Mouse (Mus musculus) spleen, adult 2 months (tissue): ENCODE results near the gene Nek2. TPM values are rescaled to one million over a fixed set of nuclear protein-coding genes. Genes with fewer than 3 reads are reported as not detected.

Experiments used
- DNase-seq, 2 experiments: peaks; one replicate each; pipeline versions ENCODE4 v3.0.0 to v3.0.0-alpha.2; 2012 to 2021; ENCODE audit warnings: low spot score in 2 of 2, low read depth in 1 of 2
- H3K27ac ChIP-seq: fragments of 200-500 bp; 2 replicates; pipeline ENCODE4 v1.5.1; 2012; ENCODE audit warnings: low read length, inconsistent platforms; ENCODE audit not compliant: insufficient read depth
- H3K27me3 ChIP-seq: fragments of 200-500 bp; 2 replicates; pipeline ENCODE4 v1.6.1; 2012; ENCODE audit warnings: mild to moderate bottlenecking, moderate library complexity, low read length, inconsistent platforms; ENCODE audit not compliant: control insufficient read depth, insufficient read depth
- H3K36me3 ChIP-seq: fragments of 200-500 bp; 2 replicates; pipeline ENCODE4 v1.6.1; 2012; ENCODE audit warnings: mild to moderate bottlenecking, low read length, inconsistent platforms; ENCODE audit not compliant: control insufficient read depth, insufficient read depth
- H3K4me1 ChIP-seq: fragments of 200-500 bp; 2 replicates; pipeline ENCODE4 v1.6.1; 2011; ENCODE audit warnings: inconsistent platforms; ENCODE audit not compliant: control insufficient read depth, insufficient read depth, insufficient read length
- H3K4me3 ChIP-seq: fragments of 200-500 bp; 2 replicates; pipeline ENCODE4 v1.5.1; 2011; ENCODE audit warnings: mild to moderate bottlenecking, inconsistent platforms; ENCODE audit not compliant: insufficient read depth, insufficient read length; ENCODE audit errors: extremely low read depth
- CTCF ChIP-seq: fragments of 200-500 bp; IDR thresholded peaks from 2 replicates; pipeline ENCODE4 v1.5.1; 2011; ENCODE audit warnings: mild to moderate bottlenecking, inconsistent platforms; ENCODE audit not compliant: insufficient read depth, insufficient read length, insufficient replicate concordance; ENCODE audit errors: extremely low read depth
- POLR2A ChIP-seq: fragments of 200-500 bp; IDR thresholded peaks from 2 replicates; pipeline ENCODE4 v1.6.1; 2011; ENCODE audit warnings: low read depth, low read length, inconsistent platforms
- WGBS: fragments of 180-500 bp; shearing (Covaris S2); methylation state at CpG from one replicate; pipeline ENCODE4 v1.1.7; 2018; 5-methylcytosine and 5-hydroxymethylcytosine counted together
- polyA plus RNA-seq: library from polyadenylated mRNA; depleted of rRNA; stranded (reverse); fragments of >200 nt; gene quantifications from 2 replicates; pipeline ENCODE4 v1.2.3, GENCODE M21; 2012

Nek2 gene
- polyA plus RNA-seq, 1 experiment, result 2.3 TPM

- Histone ChIP-seq H3K27ac (no peak overlapping the region), H3K27me3 (no peaks in the 10 kb centered on the region), H3K4me1 (no peaks in the 10 kb centered on the region; the same call in 1 of the 2 replicates), H3K4me3 (no peak overlapping the region), H3K36me3 (no peaks in the 10 kb centered on the region)
- no peak for TF ChIP-seq POLR2A
- no peak for TF ChIP-seq CTCF
- 61% methylated on average over 6 of the region's 6 CpGs for WGBS
- no peak for DNase-seq
Measured at GRCm38 (mm10) chr1:191872076-191872710, 50.9 kb downstream of the Nek2 start.

GRCm38 (mm10) chr1:191875006-191875405 is 53.8 kb downstream of the Nek2 start:
- WGBS, result 80% methylated on average over 7 of the region's 7 CpGs
- DNase-seq, result no peak

GRCm38 (mm10) chr1:191875683-191876305 is 54.5 kb downstream of the Nek2 start:
- no peak overlapping the region for H3K27ac ChIP-seq
- DNase-seq, result peak in 1 of 2 experiments; percentile 9
- H3K36me3 ChIP-seq, result no peaks in the 10 kb centered on the region
- TF ChIP-seq CTCF (no peak), POLR2A (no peak)
- WGBS, result 33% methylated on average over 9 of the region's 9 CpGs
- H3K27me3 ChIP-seq, result no peaks in the 10 kb centered on the region
- H3K4me3 ChIP-seq, result no peak overlapping the region
- no peaks in the 10 kb centered on the region; the same call in 1 of the 2 replicates for H3K4me1 ChIP-seq

More at GRCm38 (mm10) chr1:191875006-191875405, 53.8 kb downstream of the Nek2 start:
- H3K4me3 ChIP-seq, result no peak overlapping the region
- H3K27me3 ChIP-seq, result no peaks in the 10 kb centered on the region
- no peaks in the 10 kb centered on the region; the same call in 1 of the 2 replicates for H3K4me1 ChIP-seq
- no peak for TF ChIP-seq CTCF
- TF ChIP-seq POLR2A, result no peak
- H3K36me3 ChIP-seq, result no peaks in the 10 kb centered on the region
- H3K27ac ChIP-seq, result no peak overlapping the region

- H3K36me3 ChIP-seq, result no peaks in the 10 kb centered on the region
- no peaks in the 10 kb centered on the region for H3K27me3 ChIP-seq
- H3K4me3 ChIP-seq, result no peak overlapping the region
- no peak overlapping the region for H3K27ac ChIP-seq
- no peak for DNase-seq
- no peaks in the 10 kb centered on the region; the same call in 1 of the 2 replicates for H3K4me1 ChIP-seq
- WGBS, result 87% methylated on average over 10 of the region's 10 CpGs
- TF ChIP-seq CTCF (no peak), POLR2A (no peak)
Measured at GRCm38 (mm10) chr1:191877681-191878080, 56.4 kb downstream of the Nek2 start.

GRCm38 (mm10) chr1:191878518-191878921 is 57.3 kb downstream of the Nek2 start:
- no peak for TF ChIP-seq CTCF
- DNase-seq, result no peak
- WGBS, result 90% methylated on average over 4 of the region's 4 CpGs
- Histone ChIP-seq H3K4me3 (no peak overlapping the region), H3K27ac (0 out of 2 replicates have a peak overlapping the region, but pooled peaks have one; percentile 22), H3K4me1 (no peaks in the 10 kb centered on the region; the same call in 1 of the 2 replicates), H3K27me3 (no peaks in the 10 kb centered on the region), H3K36me3 (no peaks in the 10 kb centered on the region)

GRCm38 (mm10) chr1:191880247-191880646 is 59.0 kb downstream of the Nek2 start:
- 66% methylated on average over 3 of the region's 3 CpGs for WGBS
- H3K27me3 ChIP-seq, result no peaks in the 10 kb centered on the region
- H3K4me3 ChIP-seq, result no peak overlapping the region
- H3K36me3 ChIP-seq, result no peaks in the 10 kb centered on the region
- H3K27ac ChIP-seq, result no peak overlapping the region
- DNase-seq, result no peak
- TF ChIP-seq CTCF (no peak), POLR2A (no peak)
- no peaks in the 10 kb centered on the region for H3K4me1 ChIP-seq

GRCm38 (mm10) chr1:191880921-191881609 is 59.8 kb downstream of the Nek2 start:
- no peak overlapping the region for H3K27ac ChIP-seq

More at GRCm38 (mm10) chr1:191880921-191881609, 59.8 kb downstream of the Nek2 start:
- Histone ChIP-seq H3K27me3 (no peaks in the 10 kb centered on the region), H3K36me3 (no peaks in the 10 kb centered on the region), H3K4me3 (no peak overlapping the region), H3K4me1 (no peaks in the 10 kb centered on the region)
- no peak for DNase-seq
- no peak for TF ChIP-seq CTCF
- TF ChIP-seq POLR2A, result no peak
- WGBS, result 31% methylated on average over 8 of the region's 8 CpGs
